Mouse (Mus musculus) MEL (cell line): ENCODE data around the gene Klhl26. TPM values are rescaled to one million over a fixed set of nuclear protein-coding genes. Genes with fewer than 3 reads are reported as not detected.

Source experiments
- DNase-seq: peaks from one replicate; pipeline ENCODE4 v3.0.0; 2011; ENCODE audit warnings: low read depth, low spot score
- H3K27ac ChIP-seq: 2 replicates; pipeline ENCODE4 v1.5.1; 2012; ENCODE audit warnings: low read depth, mild to moderate bottlenecking, control low read depth, low read length, moderate library complexity; ENCODE audit not compliant: control insufficient read depth
- H3K27me3 ChIP-seq, 2 experiments: fragments of 150-350 bp in 1 of 2; sonication (generic) in 1 of 2; 2 replicates each; pipeline ENCODE4 v1.6.1; 2012; ENCODE audit warnings: low read length in 2 of 2, mild to moderate bottlenecking in 2 of 2, improper control_type of control experiment in 1 of 2, moderate library complexity in 1 of 2; ENCODE audit not compliant: insufficient read depth in 2 of 2, control insufficient read depth in 1 of 2
- H3K36me3 ChIP-seq, 2 experiments: 2 replicates each; pipeline ENCODE4 v1.6.1; 2012 to 2014; ENCODE audit warnings: low read length in 2 of 2, improper control_type of control experiment in 1 of 2, inconsistent platforms in 1 of 2, mild to moderate bottlenecking in 1 of 2; ENCODE audit not compliant: insufficient read depth in 2 of 2, control insufficient read depth in 1 of 2
- H3K4me1 ChIP-seq, 2 experiments: fragments of 150-350 bp in 1 of 2; sonication (generic) in 1 of 2; 2 replicates each; pipeline ENCODE4 v1.6.1; 2012; ENCODE audit warnings: low read length in 2 of 2, improper control_type of control experiment in 1 of 2, mild to moderate bottlenecking in 1 of 2; ENCODE audit not compliant: insufficient read depth in 2 of 2, control insufficient read depth in 1 of 2
- H3K4me3 ChIP-seq, 2 experiments: fragments of 150-350 bp in 1 of 2; sonication (generic) in 1 of 2; 2 replicates each; pipeline ENCODE4 v1.5.1; 2012; ENCODE audit warnings: low read depth in 2 of 2, low read length in 2 of 2, mild to moderate bottlenecking in 2 of 2, moderate library complexity in 2 of 2, control low read depth in 1 of 2, improper control_type of control experiment in 1 of 2; ENCODE audit not compliant: control insufficient read depth in 1 of 2, insufficient read depth in 1 of 2
- H3K79me2 ChIP-seq: 2 replicates; pipeline ENCODE4 v1.6.1; 2012; ENCODE audit warnings: mild to moderate bottlenecking, low read length, moderate library complexity; ENCODE audit not compliant: control insufficient read depth, poor library complexity, insufficient read depth
- H3K9ac ChIP-seq: 2 replicates; pipeline ENCODE4 v1.6.1; 2012; ENCODE audit warnings: low read depth, mild to moderate bottlenecking, control low read depth, low read length, moderate library complexity; ENCODE audit not compliant: control insufficient read depth, poor library complexity, severe bottlenecking
- H3K9me3 ChIP-seq: fragments of 150-350 bp; sonication (generic); replicated peaks from 2 replicates; pipeline ENCODE4 v1.6.1; 2012; ENCODE audit warnings: mild to moderate bottlenecking, low read length, improper control_type of control experiment, moderate library complexity; ENCODE audit not compliant: insufficient read depth
- EP300 ChIP-seq, 2 experiments: IDR thresholded peaks; 2 replicates each; pipeline ENCODE4 v1.6.1; 2011; ENCODE audit warnings: improper control_type of control experiment in 2 of 2, low read length in 2 of 2, low read depth in 1 of 2, mild to moderate bottlenecking in 1 of 2
- ETS1 ChIP-seq: IDR thresholded peaks from 2 replicates; pipeline ENCODE4 v1.6.1; 2012; ENCODE audit warnings: low read depth, mild to moderate bottlenecking, inconsistent platforms, low read length, improper control_type of control experiment, moderate library complexity
- JUND ChIP-seq: IDR thresholded peaks from 2 replicates; pipeline ENCODE4 v1.6.1; 2011; ENCODE audit warnings: low read depth, mild to moderate bottlenecking, improper control_type of control experiment, low read length
- KAT2A ChIP-seq: conservative IDR thresholded peaks from 2 replicates; pipeline ENCODE4 v1.6.1; 2012; ENCODE audit warnings: low read depth, low read length, improper control_type of control experiment, inconsistent platforms
- MAX ChIP-seq: IDR thresholded peaks from 2 replicates; pipeline ENCODE4 v1.6.1; 2011; ENCODE audit warnings: low read length, improper control_type of control experiment
- MAZ ChIP-seq: IDR thresholded peaks from 2 replicates; pipeline ENCODE4 v1.6.1; 2012; ENCODE audit warnings: low read depth, mild to moderate bottlenecking, inconsistent platforms, low read length, improper control_type of control experiment
- MYC ChIP-seq: IDR thresholded peaks from 2 replicates; pipeline ENCODE4 v1.6.1; 2011; ENCODE audit warnings: low read depth, mild to moderate bottlenecking, low read length, improper control_type of control experiment, moderate library complexity
- NRF1 ChIP-seq: IDR thresholded peaks from 2 replicates; pipeline ENCODE4 v1.6.1; 2014; ENCODE audit warnings: low read depth, mild to moderate bottlenecking, inconsistent platforms, low read length, improper control_type of control experiment, moderate library complexity; ENCODE audit not compliant: poor library complexity, insufficient read depth, severe bottlenecking
- POLR2AphosphoS2 ChIP-seq: IDR thresholded peaks from 2 replicates; pipeline ENCODE4 v1.6.1; 2011; ENCODE audit warnings: low read length, improper control_type of control experiment
- POLR2AphosphoS5 ChIP-seq: IDR thresholded peaks from 2 replicates; pipeline ENCODE4 v1.6.1; 2012; ENCODE audit warnings: low read depth, borderline replicate concordance, mild to moderate bottlenecking, inconsistent platforms, low read length, moderate library complexity, mixed read lengths
- SIN3A ChIP-seq: IDR thresholded peaks from 2 replicates; pipeline ENCODE4 v1.6.1; 2012; ENCODE audit warnings: low read length, improper control_type of control experiment, inconsistent platforms
- SMC3 ChIP-seq: IDR thresholded peaks from 2 replicates; pipeline ENCODE4 v1.6.1; 2011; ENCODE audit warnings: low read depth, low read length, improper control_type of control experiment
- TAL1 ChIP-seq: IDR thresholded peaks from 2 replicates; pipeline ENCODE4 v1.6.1; 2012; ENCODE audit warnings: mild to moderate bottlenecking, inconsistent platforms, low read length, moderate library complexity, mixed read lengths
- TCF12 ChIP-seq: IDR thresholded peaks from 2 replicates; pipeline ENCODE4 v1.6.1; 2014; ENCODE audit warnings: low read depth, mild to moderate bottlenecking, inconsistent platforms, low read length, improper control_type of control experiment, moderate library complexity
- UBTF ChIP-seq: IDR thresholded peaks from 2 replicates; pipeline ENCODE4 v1.6.1; 2012; ENCODE audit warnings: low read depth, mild to moderate bottlenecking, inconsistent platforms, low read length, improper control_type of control experiment, moderate library complexity, borderline replicate concordance; ENCODE audit not compliant: insufficient read depth
- USF1 ChIP-seq: IDR thresholded peaks from 2 replicates; pipeline ENCODE4 v1.6.1; 2014; ENCODE audit warnings: low read depth, mild to moderate bottlenecking, inconsistent platforms, low read length, improper control_type of control experiment, moderate library complexity
- polyA plus RNA-seq, 2 experiments: library from polyadenylated mRNA; stranded (reverse) in 1 of 2; unstranded in 1 of 2; fragments of >175 nt in 1 of 2; fragments of >200 nt in 1 of 2; gene quantifications; 2 replicates each; pipeline versions ENCODE4 v1.2.1 to v1.2.4; 2012; ENCODE audit warnings: low replicate concordance in 2 of 2, low read depth in 1 of 2; ENCODE audit not compliant: insufficient read length in 2 of 2, insufficient read depth in 1 of 2, missing spikeins in 1 of 2
- total RNA-seq: library from RNA; depleted of rRNA; stranded (reverse); fragments of 300-350 nt; gene quantifications from 2 replicates; pipeline ENCODE4 v1.2.3, GENCODE M21; 2012

Gene Klhl26
- total and polyA plus RNA-seq, 3 experiments = 8.0 to 11.4 TPM; not detected in 1

DNA sequence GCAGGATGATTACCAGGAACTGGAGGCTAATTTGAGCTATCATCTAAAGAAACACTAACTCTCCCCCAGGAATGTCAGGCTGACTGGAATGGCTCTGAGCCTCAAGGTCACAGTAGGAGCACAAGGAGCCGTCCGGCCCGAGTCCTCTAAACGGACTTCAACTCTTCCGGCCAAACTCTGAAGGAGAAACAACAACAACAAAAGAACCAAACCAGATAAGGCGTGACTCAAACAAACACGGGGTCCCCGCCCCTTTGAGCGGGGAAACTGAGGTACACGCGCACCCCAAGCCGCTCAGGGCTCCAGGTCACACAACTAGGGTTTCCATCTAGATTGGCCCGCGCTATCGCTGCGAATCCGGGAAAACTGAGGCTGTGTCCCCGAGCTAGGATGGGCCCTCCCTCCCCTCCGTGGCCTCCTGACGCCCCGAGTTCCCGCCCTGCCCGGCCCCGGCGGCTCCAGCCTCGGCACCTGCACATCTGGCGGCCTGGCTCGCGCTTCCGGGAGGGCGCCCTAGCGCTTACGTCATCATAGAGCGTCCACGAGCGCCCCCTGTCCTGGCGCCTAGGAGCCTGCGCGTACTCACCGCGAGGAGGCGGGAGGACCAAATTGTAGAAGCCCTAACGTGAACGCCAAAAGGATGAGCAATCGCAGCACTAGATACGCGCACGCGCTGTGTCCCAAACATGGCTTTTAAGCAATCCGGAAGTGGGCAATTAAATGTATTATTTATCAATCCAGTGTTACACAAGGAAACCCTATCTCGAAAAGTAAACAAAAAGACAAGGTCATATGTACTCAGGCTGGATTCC is 46.0 kb upstream of the Klhl26 start (continued):
- peak; percentile 78 for TF ChIP-seq TCF12
- peak; percentile 61 for TF ChIP-seq ETS1
- TF ChIP-seq SMC3 = no peak
- peak; percentile 76 for TF ChIP-seq MAX
- TF ChIP-seq SIN3A = peak; percentile 99
- TF ChIP-seq MAZ = peak; percentile 98
- TF ChIP-seq MYC = peak; percentile 82
- peak; percentile 82 for TF ChIP-seq NRF1
- peak; percentile 87 for TF ChIP-seq POLR2AphosphoS2
- TF ChIP-seq USF1 = peak; percentile 38; the same call in 1 of the 2 replicates
- TF ChIP-seq TAL1 = no peak
- TF ChIP-seq KAT2A = peak; percentile 72; the same call in 1 of the 2 replicates
- TF ChIP-seq EP300 (IDR thresholded peaks at IDR 0.05; ENCODE audit: low read depth in 1 of 2, low read length in 2 of 2) = peak in 1 of 2 experiments; percentile 54; a peak in 1 of 4 replicates

DNA sequence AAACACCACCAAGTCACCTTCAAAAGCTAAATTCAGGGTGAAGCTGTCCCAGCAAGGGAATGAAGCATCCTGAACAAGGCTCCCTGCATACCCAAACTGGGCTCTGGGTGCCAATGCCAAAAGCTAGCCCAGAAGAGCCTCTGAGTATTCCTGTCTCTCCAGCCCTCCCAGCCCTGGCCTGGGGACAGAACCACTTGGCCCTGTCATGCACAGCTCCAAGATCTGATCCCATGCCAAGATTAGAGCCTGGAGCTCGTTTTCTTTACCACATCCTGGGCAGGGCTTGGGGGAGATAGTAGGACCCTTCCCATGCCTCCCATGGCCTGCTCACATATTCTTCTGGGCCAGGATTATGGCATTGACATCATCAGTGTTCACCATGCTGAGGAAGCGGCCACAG is 42.8 kb upstream of the Klhl26 start:
- no peak for DNase-seq
- Histone ChIP-seq H3K36me3 (peaks cover 3 to 7% of the 10 kb centered on the region in 2 experiments), H3K27me3 (no peaks in the 10 kb centered on the region), H3K9ac (no peak overlapping the region), H3K27ac (no peak overlapping the region), H3K79me2 (peaks cover 8% of the 10 kb centered on the region)
- TF ChIP-seq MAZ (no peak), JUND (no peak), USF1 (no peak), MYC (no peak), NRF1 (no peak), MAX (no peak), POLR2AphosphoS2 (no peak), POLR2AphosphoS5 (no peak), ETS1 (no peak), SIN3A (no peak), UBTF (no peak)
- TF ChIP-seq, all 39 proteins: peak for 0
- H3K4me1 ChIP-seq = peaks cover 0 to 10% of the 10 kb centered on the region in 2 experiments; a peak in 3 of 4 replicates
- no peak overlapping the region for H3K4me3 ChIP-seq
- H3K9me3 ChIP-seq = no peaks in the 10 kb centered on the region
